Mouse (Mus musculus): ENCODE results near the gene Pole3.

DNA sequence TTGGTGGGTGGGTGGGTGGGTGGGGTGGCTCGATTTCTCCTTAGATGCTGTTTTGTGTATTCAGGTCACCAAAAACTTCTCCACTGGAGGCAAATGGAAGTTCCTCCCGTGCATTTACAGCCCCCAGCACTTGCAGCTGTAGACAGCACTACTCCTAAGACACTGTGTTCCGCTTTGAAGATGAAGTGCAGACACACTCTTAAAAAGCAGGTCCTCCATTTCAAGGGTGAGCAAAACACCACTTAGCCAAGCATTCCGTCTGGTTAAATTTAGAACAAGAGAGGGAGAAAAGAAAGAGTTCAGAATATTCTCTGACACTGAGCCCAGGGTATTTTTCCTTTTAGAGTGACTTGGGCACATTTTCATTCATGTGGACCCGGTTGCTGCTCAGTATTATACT lies 45.2 kb upstream of the Pole3 start:
- no peak for TF ChIP-seq POLR2A (IDR thresholded peaks at IDR 0.05; ENCODE audit: low read depth, low read length)
- no peak for TF ChIP-seq CTCF (IDR thresholded peaks at IDR 0.05; ENCODE audit: extremely low read depth, insufficient read length, insufficient replicate concordance, low read depth, low read length)
